Comparison of ENCODE assay signal across 22 mouse cellular contexts in genomic region chr16:90165435-90165834, GRCm38 (mm10). TPM values are rescaled to one million over a fixed set of nuclear protein-coding genes. Genes with fewer than 3 reads are reported as not detected.
DNase-seq lines count a peak whose midpoint lies in the region; ATAC-seq and TF ChIP-seq lines count a peak whose summit lies in the region.
"Had no signal": no experiment of that assay in that cellular context is flagged by ENCODE, and none has a peak within 500 bp of the region (broad histone marks: within the 10 kb centered on the region; RNA-seq: fewer than 3 reads in every experiment).

No protein-coding gene starts in this region.

- no peaks in the 10 kb centered on the region for H3K36me3 ChIP-seq in midbrain, embryonic 13.5 days
- H3K36me3 ChIP-seq in midbrain, postnatal 0 days (ENCODE audit: insufficient read depth, low read length) = no peaks in the 10 kb centered on the region
- H3K36me3 ChIP-seq in ES-E14 (ENCODE audit: control insufficient read depth, insufficient read depth, low read length, poor library complexity, severe bottlenecking) = no peaks in the 10 kb centered on the region
- H3K36me3 ChIP-seq: embryonic facial prominence, embryonic 10.5 days; embryonic facial prominence, embryonic 12.5 days; forebrain, embryonic 15.5 days had no signal

- 40% methylated on average over 2 of the region's 2 CpGs for WGBS in midbrain, embryonic 13.5 days
- WGBS in midbrain, postnatal 0 days = 49% methylated on average over 2 of the region's 2 CpGs

- H3K4me3 ChIP-seq in midbrain, embryonic 13.5 days (replicated peaks) = no peak overlapping the region
- no peak overlapping the region for H3K4me3 ChIP-seq in midbrain, postnatal 0 days (ENCODE audit: low read depth, low read length)
- H3K4me3 ChIP-seq in ES-E14 (ENCODE audit: insufficient read depth in 1 of 2, low read depth in 1 of 2, low read length in 2 of 2, poor library complexity in 1 of 2, severe bottlenecking in 1 of 2) = no peak overlapping the region
- H3K4me3 ChIP-seq: embryonic facial prominence, embryonic 10.5 days; embryonic facial prominence, embryonic 12.5 days; forebrain, embryonic 13.5 days; forebrain, embryonic 15.5 days had no signal

- no peak overlapping the region for H3K4me2 ChIP-seq in midbrain, embryonic 13.5 days (replicated peaks)
- no peak overlapping the region for H3K4me2 ChIP-seq in midbrain, postnatal 0 days (ENCODE audit: low read depth, low read length, poor library complexity, severe bottlenecking)
- H3K4me2 ChIP-seq: embryonic facial prominence, embryonic 12.5 days; forebrain, embryonic 13.5 days; forebrain, embryonic 15.5 days had no signal

- H3K9ac ChIP-seq in midbrain, embryonic 13.5 days (replicated peaks) = no peak overlapping the region
- no peak overlapping the region for H3K9ac ChIP-seq in midbrain, postnatal 0 days (replicated peaks; ENCODE audit: low read length, poor library complexity, severe bottlenecking)
- no peak overlapping the region for H3K9ac ChIP-seq in ES-E14 (ENCODE audit: insufficient read depth, low read depth, low read length, poor library complexity, severe bottlenecking)
- H3K9ac ChIP-seq: embryonic facial prominence, embryonic 12.5 days; forebrain, embryonic 13.5 days; forebrain, embryonic 15.5 days; forebrain, postnatal 0 days had no signal

- no peaks in the 10 kb centered on the region for H3K9me3 ChIP-seq in midbrain, embryonic 13.5 days
- no peaks in the 10 kb centered on the region for H3K9me3 ChIP-seq in midbrain, postnatal 0 days (ENCODE audit: low read length)
- no peaks in the 10 kb centered on the region for H3K9me3 ChIP-seq in ES-E14 (ENCODE audit: control insufficient read depth, insufficient read depth, low read depth, low read length)
- H3K9me3 ChIP-seq: embryonic facial prominence, embryonic 10.5 days; embryonic facial prominence, embryonic 12.5 days; forebrain, embryonic 13.5 days; forebrain, embryonic 15.5 days had no signal

- no peak for TF ChIP-seq CTCF in midbrain, postnatal 0 days (IDR thresholded peaks at IDR 0.05)

- no peak overlapping the region for H3K27ac ChIP-seq in midbrain, embryonic 13.5 days
- no peak overlapping the region for H3K27ac ChIP-seq in midbrain, postnatal 0 days (ENCODE audit: low read depth, low read length)
- no peak overlapping the region for H3K27ac ChIP-seq in ES-E14 (ENCODE audit: insufficient read depth, low read depth, low read length, poor library complexity, severe bottlenecking)
- H3K27ac ChIP-seq: embryonic facial prominence, embryonic 10.5 days; embryonic facial prominence, embryonic 12.5 days; forebrain, embryonic 13.5 days; forebrain, embryonic 15.5 days had no signal

- intact Hi-C loops in gastrocnemius, postnatal 36 days (cut with DNase I) = loop anchor here (5.0 kb wide), 2 partner anchors 223 to 388 kb away; no protein-coding TSS in a partner anchor

- H3K27me3 ChIP-seq in midbrain, embryonic 13.5 days = no peaks in the 10 kb centered on the region
- no peaks in the 10 kb centered on the region for H3K27me3 ChIP-seq in midbrain, postnatal 0 days (ENCODE audit: insufficient read depth, low read length)
- H3K27me3 ChIP-seq: embryonic facial prominence, embryonic 12.5 days; forebrain, embryonic 13.5 days; forebrain, embryonic 15.5 days had no signal

- peaks cover 8% of the 10 kb centered on the region; the same call in 1 of the 2 replicates for H3K4me1 ChIP-seq in midbrain, embryonic 13.5 days (replicated peaks)
- H3K4me1 ChIP-seq in midbrain, postnatal 0 days (ENCODE audit: insufficient read depth, low read length) = no peaks in the 10 kb centered on the region
- peaks cover 17 to 20% of the 10 kb centered on the region in 2 experiments for H3K4me1 ChIP-seq in ES-E14 (ENCODE audit: control insufficient read depth in 2 of 2, insufficient read depth in 2 of 2, low read length in 2 of 2, poor library complexity in 1 of 2)
- H3K4me1 ChIP-seq: forebrain, embryonic 15.5 days had no signal

- peak; percentile 1 for DNase-seq in adrenal gland, postnatal 14 days
- no peak for DNase-seq in adrenal gland, postnatal 36 days
- no peak for DNase-seq in midbrain, postnatal 0 days (ENCODE audit: low spot score)
- DNase-seq in ES-E14 (ENCODE audit: low read depth, low spot score) (peak; percentile 76), ZHBTc4 (ENCODE audit: low read depth, low spot score) (peak; percentile 93)
- DNase-seq in testis, postnatal 14 days (ENCODE audit: low spot score) = no peak
- no peak for DNase-seq in gastrocnemius, postnatal 36 days
- DNase-seq: adrenal gland, adult 2 months; adrenal gland, postnatal 10 days; B cell, adult 2 months; cerebellum, adult 11 months; cerebellum, adult 2 months; cerebellum, adult 9-10 months; cerebellum, postnatal 10 days; cerebellum, postnatal 25 days; forebrain, postnatal 0 days had no signal

- in situ Hi-C loops in ES-E14 (cut with MboI; ENCODE audit: low sequenced_read_pairs in 2 of 2, unreplicated experiment in 2 of 2) = no loop called here

- 0 out of 2 replicates have a peak, but pooled peaks have one; percentile 24 for ATAC-seq in midbrain, embryonic 13.5 days
- ATAC-seq in midbrain, postnatal 0 days (ENCODE audit: low FRiP score) = no peak
- ATAC-seq: CD4-positive, CD25-positive, alpha-beta regulatory T cell, adult 4 months; forebrain, embryonic 13.5 days; forebrain, embryonic 15.5 days; forebrain, postnatal 0 days had no signal

TF ChIP-seq in ES-E14, 5 proteins besides CTCF, POLR2A, EP300 and RAD21:
- TF ChIP-seq ZNF384 (IDR thresholded peaks at IDR 0.05; ENCODE audit: low read depth, low read length) = no peak; the same call in 1 of the 2 replicates
- peak; percentile 54; the same call in 1 of the 2 replicates for TF ChIP-seq CHD2 (IDR thresholded peaks at IDR 0.05; ENCODE audit: low read depth, low read length)
- TF ChIP-seq ZC3H11A (IDR thresholded peaks at IDR 0.05; ENCODE audit: borderline replicate concordance, low read depth, low read length) = no peak
- no peak for TF ChIP-seq HCFC1 (IDR thresholded peaks at IDR 0.05; ENCODE audit: borderline replicate concordance, insufficient read depth, low read length)
- no peak for TF ChIP-seq MAFK (IDR thresholded peaks at IDR 0.05; ENCODE audit: insufficient read depth, low read depth, low read length)

RNA-seq across cellular contexts. Expression of gene Tiam1, which starts 21.9 kb away (rescaled TPM):
- 64.1 and 72.8 TPM in 2 replicates for total RNA-seq in adrenal gland, postnatal 14 days (2021)
- 10 to 100 TPM; 80.7 to 96.3 TPM for total RNA-seq in adrenal gland, postnatal 36 days (2021)
- 26.5 and 30.4 TPM in 2 replicates for polyA plus RNA-seq in midbrain, embryonic 13.5 days (2015; fragmentation: Nextera tagmentation; extraction: Ambion mirVana)
- total RNA-seq in midbrain, postnatal 0 days (2014; rRNA removed) = 26.3 and 26.9 TPM in 2 replicates
- 15.5 and 17.6 TPM in 2 replicates for polyA plus RNA-seq in midbrain, postnatal 0 days (2015; fragmentation: Nextera tagmentation; extraction: Ambion mirVana)
- total RNA-seq in ES-E14 (2012; rRNA removed) = 15.7 and 22.9 TPM in 2 replicates
- 10 to 100 TPM in 1 of 2 experiments, 1 to 10 TPM in 1; 4.6 to 10.5 TPM for total RNA-seq in gastrocnemius, postnatal 36 days (2021)

RNA-seq across cellular contexts. Expression of gene Sod1, which starts 55.1 kb away (rescaled TPM):
- 1,154 and 1,200 TPM in 2 replicates for total RNA-seq in adrenal gland, postnatal 14 days (2021)
- total RNA-seq in adrenal gland, postnatal 36 days (2021) = 1,000 to 10,000 TPM; 1,234 to 1,554 TPM
- polyA plus RNA-seq in midbrain, embryonic 13.5 days (2015; fragmentation: Nextera tagmentation; extraction: Ambion mirVana) = 826 and 844 TPM in 2 replicates
- 175 and 183 TPM in 2 replicates for total RNA-seq in midbrain, postnatal 0 days (2014; rRNA removed)
- 1,236 and 1,259 TPM in 2 replicates for polyA plus RNA-seq in midbrain, postnatal 0 days (2015; fragmentation: Nextera tagmentation; extraction: Ambion mirVana)
- total RNA-seq in ES-E14 (2012; rRNA removed) = 990 and 1,081 TPM in 2 replicates
- total RNA-seq in gastrocnemius, postnatal 36 days (2021) = 100 to 1,000 TPM; 269 to 291 TPM

Comparison
In these comparisons a context has a peak if more than half of its experiments do, and no peak if none do; other contexts are left out.
1. DNase-seq: peak in adrenal gland, postnatal 14 days (single experiment), ES-E14 (single experiment) and ZHBTc4 (single experiment); none in adrenal gland, postnatal 36 days (0 of 2), midbrain, postnatal 0 days (single experiment), testis, postnatal 14 days (single experiment) and gastrocnemius, postnatal 36 days (0 of 2).